Mouse (Mus musculus) small intestine, adult 2 months (tissue): ENCODE measurements around the gene Mrps34.

ENCODE experiments used
- CTCF ChIP-seq: fragments of 200-500 bp; IDR thresholded peaks from 2 replicates; pipeline ENCODE4 v1.5.1; 2012; ENCODE audit warnings: low read depth, mild to moderate bottlenecking, control low read depth, inconsistent platforms, low read length, moderate library complexity, mixed read lengths; ENCODE audit not compliant: insufficient replicate concordance, insufficient read length; ENCODE audit errors: extremely low read depth
- POLR2A ChIP-seq: fragments of 200-500 bp; IDR thresholded peaks from 2 replicates; pipeline ENCODE4 v1.6.1; 2012; ENCODE audit warnings: low read depth, mild to moderate bottlenecking, control low read depth, inconsistent platforms, low read length, moderate library complexity

- TF ChIP-seq CTCF (no peak), POLR2A (no peak)
Observed at GRCm38 (mm10) chr17:24900014-24900413, 5.1 kb downstream of the Mrps34 start.
